Mouse (Mus musculus) testis, postnatal 10 days (tissue): ENCODE data around the gene Rcan1.
"Not testable (repeated sequence)": the region's sequence is repeated elsewhere in the genome, so short reads cannot be mapped to it uniquely, and the experiment has no call there.

ENCODE experiments used
- DNase-seq: peaks from one replicate; pipeline ENCODE4 v3.0.0; 2021; ENCODE audit warnings: low spot score

Rcan1 gene

DNA sequence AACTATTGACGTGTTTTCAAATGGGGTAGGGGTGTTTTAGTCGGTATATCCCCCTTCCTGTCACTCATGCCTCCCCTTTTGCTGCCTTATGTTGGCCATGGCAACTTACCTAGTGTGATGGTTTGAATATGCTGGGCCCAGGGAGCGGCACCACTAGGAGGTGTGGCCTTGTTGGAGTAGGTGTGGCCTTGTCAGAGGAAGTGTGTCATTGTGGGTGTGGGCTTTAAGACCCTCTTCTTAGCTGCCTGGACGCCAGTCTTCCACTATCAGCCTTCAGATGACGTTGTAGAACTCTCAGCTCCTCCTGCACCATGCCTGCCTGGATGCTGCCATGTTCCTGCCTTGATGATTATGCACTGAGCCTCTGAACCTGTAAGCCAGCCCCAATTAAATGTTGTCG lies at the start of gene Rcan1:
Rcan1 (minus strand) TSS at position 162 of the 400 bp plus-strand sequence.
- DNase-seq = no peak

DNA sequence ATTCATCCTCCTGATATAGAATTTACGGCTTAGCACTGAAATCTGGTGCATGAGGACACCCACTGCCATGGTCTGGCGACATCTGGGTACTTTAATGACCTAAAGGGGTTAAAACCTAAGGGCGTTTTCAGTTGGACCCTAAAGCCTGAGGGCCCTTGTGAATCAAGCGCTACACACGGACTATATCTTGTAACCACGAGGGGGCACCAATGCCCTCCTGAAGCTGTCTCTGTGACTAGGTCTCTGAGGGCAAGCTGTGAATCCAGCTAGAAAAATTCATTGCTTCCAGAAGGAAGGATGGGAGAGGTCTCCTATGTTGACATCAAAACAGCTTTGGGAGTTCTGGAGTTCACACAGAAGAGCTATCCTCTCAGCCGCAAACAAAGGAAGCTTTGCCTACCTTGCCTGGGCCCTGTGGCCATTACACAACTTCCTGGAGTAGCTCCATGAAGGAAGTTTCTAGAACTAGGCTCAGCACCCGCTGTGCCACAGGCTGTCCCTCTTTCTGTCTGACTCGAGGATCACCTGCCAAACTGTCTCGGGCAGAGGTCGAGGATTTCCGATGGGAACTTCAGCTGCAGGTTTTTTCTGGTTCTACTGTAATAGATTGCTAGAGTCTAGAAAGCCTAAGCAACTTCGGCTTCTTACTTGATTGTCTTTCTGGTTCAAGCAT lies 49.3 kb upstream of the Rcan1 start:
- peak; percentile 57 for DNase-seq

DNA sequence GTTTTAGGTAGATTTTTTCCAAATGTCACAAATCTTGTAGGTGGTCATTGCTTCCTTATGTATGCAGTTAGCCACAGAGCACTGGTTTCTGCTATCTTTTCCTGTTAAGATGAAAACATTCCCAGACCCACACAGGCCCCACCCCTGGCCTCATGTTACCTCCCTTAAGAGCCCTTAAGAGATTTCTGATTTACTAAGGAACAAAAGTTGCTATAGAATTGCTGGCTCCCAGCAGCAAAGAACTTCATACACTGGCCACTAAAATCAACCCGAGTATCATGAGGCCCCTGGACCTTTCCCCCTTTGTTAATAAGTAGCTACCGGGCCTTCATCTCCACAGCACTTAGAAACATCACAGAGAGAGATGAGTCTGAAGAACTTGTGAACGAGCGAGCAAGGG lies 48.1 kb upstream of the Rcan1 start:
- no peak for DNase-seq

DNA sequence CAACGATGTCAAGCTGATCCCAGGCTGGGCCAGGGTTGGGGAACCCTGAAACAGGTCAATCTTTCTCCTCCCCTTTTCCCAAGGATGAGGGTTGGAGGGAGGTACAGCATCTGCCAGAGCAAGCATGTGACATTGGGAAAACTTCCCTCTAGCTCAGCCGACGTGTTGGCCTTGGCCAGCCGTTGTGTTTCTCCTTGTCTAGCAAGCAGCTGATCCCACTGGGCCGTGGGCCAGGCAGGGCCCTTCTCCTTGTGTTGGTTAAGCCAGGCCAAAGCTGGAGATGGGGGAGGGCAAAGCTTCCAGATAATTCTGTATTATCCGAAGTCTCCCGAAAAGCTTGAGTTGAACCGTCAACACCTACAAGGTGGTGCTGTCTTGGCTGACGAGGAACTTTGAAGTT lies 45.5 kb upstream of the Rcan1 start:
- peak; percentile 59 for DNase-seq

DNA sequence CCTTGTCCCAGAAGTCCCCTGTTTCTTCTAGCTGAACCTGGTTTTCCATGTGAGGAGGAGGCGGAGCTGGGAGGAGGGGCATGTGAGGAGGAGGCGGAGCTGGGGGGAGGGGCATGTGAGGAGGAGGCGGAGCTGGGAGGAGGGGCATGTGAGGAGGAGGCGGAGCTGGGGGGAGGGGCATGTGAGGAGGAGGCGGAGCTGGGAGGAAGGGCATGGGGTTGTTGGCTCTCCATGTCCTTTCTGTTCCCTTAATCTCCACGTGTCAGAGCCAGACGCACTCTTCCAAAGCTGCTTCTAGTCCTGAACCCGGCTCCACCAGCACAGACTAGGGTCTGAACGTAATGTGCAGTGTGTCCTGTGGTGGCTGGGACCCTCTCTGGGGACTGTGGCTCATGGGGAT lies 44.2 kb upstream of the Rcan1 start:
- not testable (repeated sequence) for DNase-seq

DNA sequence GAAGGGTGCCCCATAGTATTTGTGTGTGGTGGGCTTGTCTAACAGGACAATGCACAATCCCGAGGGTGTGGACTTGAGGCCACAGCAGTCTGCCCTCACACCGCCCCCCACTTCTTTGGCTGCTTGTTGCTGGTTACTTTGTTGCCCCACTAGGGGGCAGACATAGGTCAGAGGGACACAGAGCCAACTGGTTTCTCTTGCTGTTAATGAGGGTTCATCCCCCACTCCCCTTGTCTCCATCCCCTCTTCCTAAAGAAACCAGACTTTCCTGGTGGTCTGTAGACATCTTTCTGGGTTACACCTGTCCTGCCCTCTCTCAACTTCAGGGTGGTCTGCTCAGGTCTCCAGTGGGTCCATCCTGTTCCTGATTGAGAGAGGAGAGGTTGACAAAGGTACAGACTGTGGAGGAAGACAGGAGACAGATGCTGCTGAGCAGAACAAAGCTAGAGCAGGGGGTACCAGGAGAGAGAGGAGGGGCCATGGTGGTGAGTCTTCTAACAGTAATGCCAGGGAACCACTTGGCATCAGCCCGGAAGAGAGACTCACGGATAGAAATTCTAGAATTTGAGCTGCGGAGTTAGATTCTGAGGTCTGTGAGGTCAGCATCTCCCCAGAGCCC lies 41.2 kb upstream of the Rcan1 start:
- DNase-seq = no peak

DNA sequence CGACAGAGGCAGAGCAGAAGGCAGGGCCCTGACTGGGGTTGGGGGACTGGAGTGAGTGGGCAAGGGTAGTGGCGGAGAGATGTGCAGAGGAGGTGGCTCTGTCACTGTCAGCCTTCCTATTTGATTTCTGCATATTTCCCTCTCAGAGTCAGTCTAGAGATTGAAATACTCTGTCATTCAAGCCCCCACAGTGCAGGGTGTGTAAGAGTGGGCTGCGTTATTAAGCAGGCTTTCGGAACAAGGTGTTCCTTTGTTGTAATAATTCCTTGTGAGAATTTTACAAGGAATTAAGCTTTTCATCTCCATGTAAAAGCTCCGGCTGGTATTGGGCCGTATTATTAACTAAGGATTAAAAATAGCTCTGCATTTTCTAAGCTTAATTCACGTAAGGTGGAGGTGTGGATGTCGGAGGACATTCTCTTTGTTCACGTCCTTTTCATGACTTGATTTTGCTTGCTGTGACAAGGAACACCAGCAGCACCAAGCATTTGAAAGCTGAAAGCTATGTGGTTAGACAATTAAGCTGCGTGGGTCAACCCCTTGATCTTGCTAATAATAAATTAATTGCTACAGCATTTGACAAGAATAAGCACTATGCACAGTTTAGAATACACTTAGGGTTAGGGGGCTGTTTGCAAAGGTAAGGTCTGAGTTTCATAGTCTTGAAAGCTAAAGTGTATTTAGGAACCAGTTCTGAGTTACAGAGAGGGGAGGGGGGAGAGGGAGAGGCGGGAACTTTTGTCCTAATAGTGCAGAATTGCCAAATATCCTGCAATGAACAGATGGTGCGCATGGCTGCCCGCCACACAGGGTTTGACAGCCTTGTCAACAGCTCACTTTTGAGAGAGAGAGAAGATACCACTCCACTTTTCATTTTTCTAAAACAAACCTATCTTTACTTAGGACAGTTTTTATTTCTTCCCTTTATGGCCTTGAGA lies 40.4 kb upstream of the Rcan1 start:
- DNase-seq = no peak

DNA sequence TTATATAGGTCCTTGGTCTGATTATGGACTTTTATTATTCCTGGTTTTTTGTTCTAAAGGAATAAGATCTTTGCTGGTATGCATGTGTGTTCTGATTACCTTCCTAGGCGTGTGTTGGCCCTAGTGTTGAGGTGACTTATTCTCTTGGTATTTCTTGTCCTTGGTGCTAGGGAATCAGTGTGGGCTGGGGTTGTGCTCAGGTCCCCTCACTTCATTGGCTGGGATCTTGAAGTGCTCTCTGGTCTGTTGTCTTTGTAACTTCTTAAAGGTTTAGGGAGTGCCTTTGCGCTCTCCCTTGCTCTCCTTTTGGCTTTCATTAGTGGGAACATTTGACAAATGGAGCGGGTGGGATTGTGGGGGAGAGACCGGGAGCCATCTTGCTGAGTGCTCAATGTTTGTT lies 36.9 kb upstream of the Rcan1 start:
- no peak for DNase-seq

DNA sequence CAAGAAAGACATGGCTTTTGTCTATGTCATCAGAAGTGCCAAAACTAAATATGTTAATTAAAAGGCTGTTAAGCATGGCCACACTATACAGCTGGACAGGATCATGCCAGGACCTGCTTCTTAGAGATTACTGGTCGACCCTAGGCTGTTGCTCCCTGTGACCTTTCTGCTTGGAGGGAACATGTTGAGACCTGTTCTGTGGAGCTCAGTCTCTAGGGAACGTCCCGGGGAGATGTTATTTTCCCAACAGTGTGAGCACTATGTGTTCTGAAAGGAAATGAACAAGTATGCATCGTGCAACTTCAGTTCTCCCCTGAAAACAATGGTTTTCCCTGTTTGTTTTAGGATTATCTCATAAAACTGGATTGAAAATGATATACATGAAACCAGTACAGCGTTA lies 32.4 kb upstream of the Rcan1 start:
- DNase-seq = no peak

DNA sequence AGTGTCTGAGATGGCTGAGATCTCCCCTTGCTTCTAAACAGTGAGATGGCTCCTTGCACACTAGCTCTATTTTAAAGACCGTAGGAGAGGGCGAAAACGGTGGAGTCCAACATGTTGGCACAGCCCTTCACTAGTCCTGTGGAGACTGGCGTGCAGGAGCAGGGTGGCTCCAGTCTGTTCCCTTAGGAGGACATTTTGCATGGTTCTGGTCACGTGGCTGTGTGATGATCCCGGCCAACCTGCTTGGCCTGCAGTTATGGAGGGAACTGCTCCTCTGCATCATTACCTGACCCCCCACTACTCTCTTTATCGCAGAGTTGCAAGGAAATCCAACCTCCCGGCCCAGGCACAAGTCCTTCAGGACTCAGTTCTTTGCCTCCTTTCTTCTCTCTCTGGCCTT lies 29.9 kb upstream of the Rcan1 start:
- no peak for DNase-seq

DNA sequence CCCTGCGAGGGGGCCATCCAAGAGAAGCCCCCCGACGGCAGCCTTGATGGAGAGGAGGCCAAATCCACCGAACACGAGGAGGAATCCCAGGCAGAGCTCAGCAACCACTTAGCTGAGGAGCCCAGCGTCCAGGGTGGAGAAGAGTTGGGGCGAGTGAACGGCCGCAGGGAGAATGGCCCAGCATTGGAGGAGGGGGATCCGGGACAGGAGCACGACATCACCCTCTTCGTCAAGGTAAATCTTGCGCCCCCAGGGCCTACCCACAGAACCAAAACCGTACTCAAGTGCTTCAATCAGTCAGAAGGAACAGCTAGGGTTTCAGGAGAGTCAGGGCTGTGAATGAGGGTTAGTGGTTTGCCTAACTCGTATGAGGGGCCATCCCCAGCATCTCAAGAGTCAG lies 28.7 kb upstream of the Rcan1 start:
- no peak for DNase-seq

DNA sequence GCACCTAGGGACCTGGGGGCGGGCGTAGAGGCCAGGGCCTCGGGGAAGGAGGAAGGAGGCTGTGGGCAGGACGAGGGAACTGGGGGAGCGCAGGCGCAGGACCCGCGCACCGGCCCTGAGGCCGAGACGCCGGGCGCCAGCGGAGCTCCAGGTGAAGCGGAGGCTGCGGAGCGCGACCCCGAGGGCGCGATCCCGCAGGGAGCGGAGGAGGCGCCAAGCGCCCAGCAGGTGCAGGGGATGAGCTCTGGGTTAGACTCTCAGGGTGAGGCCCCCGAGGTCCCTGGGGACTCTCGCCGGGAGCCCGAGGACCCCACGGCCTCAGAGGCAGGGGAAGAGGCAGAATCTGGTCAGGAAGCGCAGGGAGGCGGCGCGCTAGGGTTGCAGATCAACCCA lies 27.9 kb upstream of the Rcan1 start:
- DNase-seq = peak; percentile 47

DNA sequence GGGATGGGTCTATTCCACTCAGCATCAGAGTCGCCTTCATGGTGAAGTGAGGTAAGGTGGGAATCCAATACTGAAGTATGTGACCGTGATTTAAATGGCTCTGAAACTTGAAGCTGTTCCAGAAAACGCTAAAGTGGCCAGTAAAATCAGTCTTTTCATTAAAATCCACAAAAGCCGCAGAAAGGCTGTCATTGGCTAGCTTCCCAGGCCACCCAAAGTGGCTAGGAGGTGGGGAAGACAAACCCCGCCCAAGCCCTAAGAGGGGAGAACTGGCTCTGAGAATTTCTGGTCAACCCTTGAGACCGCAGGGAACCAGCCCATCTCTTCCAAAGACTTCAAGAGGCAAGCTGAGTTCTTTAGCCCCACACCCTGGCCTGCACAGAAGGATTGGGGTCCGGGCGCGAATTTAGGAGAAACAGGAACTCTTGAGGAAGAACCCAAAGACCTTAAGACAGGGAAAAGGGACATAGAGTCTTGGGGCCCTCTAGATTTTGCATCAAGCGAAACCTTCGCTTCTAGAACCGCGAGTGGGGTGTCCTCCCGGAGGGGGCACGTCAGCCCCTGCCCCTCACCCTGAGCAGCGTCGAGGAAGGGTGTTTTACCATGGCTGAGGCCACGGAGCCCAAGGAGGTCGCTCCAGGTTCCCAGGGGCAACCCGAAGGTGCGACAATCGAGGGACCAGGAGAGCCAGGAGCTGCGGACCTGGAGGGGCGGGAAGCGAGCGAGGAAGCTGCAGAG lies 27.4 kb upstream of the Rcan1 start:
- no peak for DNase-seq

DNA sequence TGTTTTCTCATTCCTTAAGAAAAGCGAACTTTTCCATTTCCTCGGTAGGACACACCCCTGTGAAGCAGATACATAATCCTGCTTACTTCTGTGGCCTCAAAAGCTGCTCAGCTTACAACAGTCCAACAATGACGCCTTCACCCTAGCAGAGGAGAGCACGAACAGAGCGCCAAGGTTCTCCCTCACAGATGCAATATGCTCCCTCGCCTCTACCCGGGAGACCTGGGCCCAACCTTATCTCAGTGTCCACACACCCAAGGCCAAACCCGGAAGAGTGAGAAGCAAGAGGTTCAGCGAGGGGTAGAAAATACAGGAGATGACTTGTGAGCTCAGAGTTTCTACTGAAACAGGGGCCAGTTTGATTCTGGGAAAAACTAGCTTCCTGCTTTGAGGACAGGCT lies 18.7 kb upstream of the Rcan1 start:
- DNase-seq = no peak

DNA sequence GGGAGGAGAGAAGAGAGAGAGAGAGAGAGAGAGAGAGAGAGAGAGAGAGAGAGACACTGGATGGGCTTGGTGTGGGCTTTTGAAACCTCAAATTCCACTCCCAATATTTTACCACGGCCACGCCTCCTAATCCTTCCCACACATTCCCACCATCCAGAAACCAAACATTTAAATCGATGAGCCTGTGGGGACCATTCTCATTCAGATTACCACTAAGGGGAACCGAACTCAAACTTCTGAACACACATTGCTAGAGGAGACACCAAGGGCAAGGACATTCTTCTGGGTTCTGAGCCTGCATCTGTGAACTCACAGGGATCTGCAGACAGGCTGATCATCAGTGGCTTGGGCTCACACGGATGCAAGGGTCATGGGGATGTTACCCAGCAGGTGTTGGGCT lies 17.8 kb upstream of the Rcan1 start:
- DNase-seq = no peak

DNA sequence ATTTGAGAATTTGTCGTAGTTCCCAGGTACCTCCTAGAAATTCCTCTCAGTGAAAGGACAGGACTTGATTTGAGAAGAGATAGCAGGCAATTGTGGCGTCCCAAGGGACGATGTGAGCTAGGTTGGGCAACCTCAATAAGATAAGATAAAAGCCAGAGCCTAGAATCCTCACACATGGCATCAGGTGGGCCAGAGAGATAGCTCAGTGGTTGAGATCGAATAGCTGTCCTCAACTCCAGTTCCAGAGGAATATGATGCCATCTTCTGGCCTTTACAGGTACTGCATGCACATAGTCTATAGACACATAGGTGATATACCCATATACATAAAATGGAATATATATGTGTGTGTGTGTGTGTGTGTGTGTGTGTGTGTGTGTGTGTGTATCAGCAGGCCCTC lies 16.8 kb upstream of the Rcan1 start:
- DNase-seq = no peak

DNA sequence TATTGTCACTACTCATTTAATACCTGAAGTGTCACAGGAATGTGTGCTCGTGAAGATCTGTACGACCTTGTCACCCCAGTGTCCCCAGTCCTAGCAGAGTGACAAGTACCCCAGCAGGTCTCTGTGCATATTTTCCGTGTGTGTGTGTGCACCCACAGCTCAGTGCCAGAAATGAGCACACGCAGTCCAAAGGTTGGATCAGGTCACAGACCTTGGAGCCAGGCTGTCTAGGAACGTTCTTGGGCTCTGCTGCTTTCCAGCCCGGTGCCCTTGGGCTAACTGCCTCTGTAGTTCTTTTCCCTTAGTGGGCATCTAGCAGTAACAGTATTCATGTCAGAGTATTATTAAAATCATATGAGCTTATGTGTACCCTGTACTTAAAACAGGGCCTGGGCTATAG lies 16.4 kb upstream of the Rcan1 start:
- DNase-seq = no peak

DNA sequence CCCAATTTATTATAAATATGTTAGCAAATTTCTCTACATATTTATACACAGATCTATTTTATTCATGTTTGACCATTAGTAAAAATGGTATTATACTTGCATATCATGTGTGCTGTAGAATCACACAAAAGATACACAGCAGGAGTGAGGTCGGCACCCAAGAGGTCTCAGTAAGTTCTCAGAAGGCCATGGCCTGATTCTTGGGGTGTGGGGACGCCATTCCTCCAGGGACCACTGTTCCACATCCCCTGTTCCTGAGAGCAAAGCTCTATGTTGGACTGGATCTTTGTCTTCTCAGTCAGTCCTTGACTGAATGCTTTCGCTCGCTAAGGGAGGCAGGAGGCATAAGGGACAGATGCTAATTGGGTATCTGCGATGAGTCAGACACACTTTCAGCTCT lies 14.8 kb upstream of the Rcan1 start, which contains the start of gene Clic6:
Clic6 (plus strand) TSS at position 301 of the 400 bp plus-strand sequence.
- DNase-seq = no peak

DNA sequence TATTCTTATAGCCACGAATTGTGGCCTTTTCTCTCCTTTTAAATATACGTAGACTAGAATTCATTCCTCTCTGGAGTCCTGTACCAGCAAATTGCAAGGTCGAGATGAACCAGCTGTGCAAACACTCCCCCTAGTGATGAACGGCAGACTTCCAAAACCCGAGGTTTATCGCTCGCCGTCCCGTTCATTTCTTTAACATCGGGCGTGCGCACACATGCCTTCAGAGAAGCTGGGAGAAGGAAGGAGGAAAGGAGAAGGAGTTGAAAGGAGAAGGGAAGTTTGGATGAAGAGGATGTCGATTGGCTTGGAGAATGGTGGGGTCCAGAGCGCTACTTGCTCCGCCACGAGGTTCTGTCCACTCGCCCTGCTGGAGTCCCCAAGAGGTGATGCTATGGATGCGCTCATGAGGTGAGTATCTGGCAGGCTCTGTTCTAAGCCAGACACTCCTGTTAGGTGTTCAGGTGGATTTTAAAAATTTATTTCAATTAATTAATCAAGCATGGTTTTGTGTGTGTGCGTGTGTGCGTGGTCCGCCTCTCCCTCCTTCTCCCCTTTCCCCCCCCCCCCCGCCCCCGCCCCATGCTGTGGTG lies 8.0 kb upstream of the Rcan1 start:
- peak; percentile 74 for DNase-seq

DNA sequence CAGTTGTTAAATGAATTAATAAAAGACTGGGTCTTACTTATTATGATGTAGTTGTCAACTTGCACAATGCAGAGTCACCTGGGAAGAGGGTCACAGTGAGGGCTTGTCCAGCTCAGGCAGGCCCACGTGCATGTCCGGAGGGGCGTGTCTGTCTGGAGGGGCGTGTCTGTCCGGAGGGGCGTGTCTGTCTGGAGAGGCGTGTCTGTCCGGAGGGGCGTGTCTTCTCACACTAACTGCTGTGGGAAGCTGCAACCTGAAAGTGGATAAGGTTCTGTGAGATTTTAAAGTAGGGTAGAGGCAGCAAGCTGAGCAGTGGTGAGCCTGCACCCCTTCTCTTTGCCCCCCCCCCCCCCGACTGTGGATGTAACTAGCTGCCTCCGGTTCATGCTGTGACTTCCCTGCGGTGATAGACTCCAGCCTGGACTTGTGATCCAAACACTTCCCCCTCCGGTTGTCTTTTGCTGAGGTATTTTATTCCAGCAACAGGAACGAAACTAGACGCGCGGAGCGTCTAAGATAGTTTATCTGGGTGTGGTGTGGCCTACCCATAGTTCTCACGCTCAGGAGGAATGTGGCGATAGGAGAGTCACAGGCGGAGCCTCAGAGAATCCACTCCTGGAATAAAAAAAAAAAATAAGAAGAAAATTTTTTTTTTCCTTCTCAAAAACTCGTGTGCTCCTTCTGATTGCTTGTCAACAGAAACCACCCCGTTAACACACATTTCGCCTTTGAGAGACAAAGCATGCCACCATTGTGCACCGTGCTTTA lies 4.6 kb upstream of the Rcan1 start:
- DNase-seq = peak; percentile 71

DNA sequence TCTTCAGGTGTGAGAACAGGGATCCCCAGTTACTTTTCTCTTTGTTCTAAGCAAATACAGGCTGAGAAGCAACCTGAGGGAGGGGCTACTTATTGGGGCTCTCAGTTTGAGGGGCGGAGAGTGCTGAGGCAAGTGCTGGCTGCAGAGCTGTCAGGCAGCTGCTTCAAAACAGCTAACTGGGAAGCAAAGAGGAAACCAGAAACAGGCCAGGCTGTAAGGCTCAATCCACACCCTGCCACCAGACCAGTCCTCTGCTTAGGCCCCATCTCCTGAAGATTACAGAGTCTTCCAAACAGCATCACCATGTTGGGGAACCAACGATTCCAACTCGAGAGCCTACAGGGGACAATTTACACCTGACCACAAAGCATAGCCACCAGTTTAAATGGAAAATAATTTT lies 2.2 kb upstream of the Rcan1 start:
- DNase-seq = no peak
